Mouse (Mus musculus): ENCODE data around the gene Btbd35f7. TPM values are rescaled to one million over a fixed set of nuclear protein-coding genes. Genes with fewer than 3 reads are reported as not detected.

Gene Btbd35f7
- polyA plus RNA-seq (2017; shearing (Covaris generic)): not detected

GRCm38 (mm10) chrX:5668767-5669166 lies at the start of gene Btbd35f7:
Gene Btbd35f7 (plus strand): TSS chrX:5669067.

Other genes starting within 250 kb of the Btbd35f7 start
- not detected for gene Mycs, start 199.8 kb upstream of the Btbd35f7 start, polyA plus RNA-seq (2017; shearing (Covaris generic))

All from CD4-positive, CD25-positive, alpha-beta regulatory T cell (primary cell).